Mouse (Mus musculus): Measurements from ENCODE around the gene Sycp1.

The Sycp1 gene

DNA sequence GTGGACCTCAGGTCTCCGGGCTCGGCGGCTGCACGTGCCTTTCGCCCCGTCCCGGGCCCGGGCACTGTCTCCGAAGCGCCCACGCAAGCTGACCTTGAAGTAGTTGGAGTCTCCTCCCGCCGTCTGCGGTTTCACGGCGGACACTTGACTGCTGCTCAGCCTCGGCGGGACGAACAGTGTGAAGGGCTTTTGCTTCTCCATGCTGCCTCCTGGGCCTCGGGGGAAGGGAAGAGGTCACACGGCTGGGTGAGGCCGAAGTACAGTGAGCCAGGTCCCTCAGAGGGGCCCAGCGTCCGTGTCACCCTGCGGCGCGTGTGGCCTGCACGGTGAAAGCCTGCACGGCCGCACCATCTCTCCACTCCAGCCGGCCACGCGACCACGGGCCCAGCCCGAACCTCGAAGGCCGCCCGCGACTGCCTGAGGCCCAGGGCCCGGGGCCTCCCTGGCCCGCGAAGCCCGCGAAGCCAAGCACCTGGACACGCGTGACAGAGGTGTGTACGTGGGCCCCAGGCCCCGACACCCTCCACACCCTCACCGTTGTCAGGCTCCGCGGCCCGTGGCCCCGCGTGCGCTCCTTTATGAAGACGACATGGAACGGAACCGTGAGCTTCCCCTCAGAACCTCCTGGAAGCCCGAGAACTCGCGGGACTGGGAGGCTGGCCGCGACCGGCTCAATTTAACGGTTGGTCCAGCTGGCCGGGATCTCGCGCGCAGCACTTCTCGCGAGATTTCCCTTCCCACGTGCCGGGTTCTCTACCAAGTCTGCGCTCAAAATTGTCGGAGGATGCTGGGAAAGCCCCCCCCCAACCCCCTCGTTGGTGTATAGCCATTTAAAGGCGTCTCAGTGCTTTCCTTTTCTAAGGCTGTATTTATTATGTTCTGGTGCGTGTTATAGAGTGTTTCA is at the start of gene Sycp1:
Sycp1 (minus strand) TSS at position 650 of the 904 bp plus-strand sequence.
- no peak for DNase-seq (ENCODE audit: low read depth, low spot score)

DNA sequence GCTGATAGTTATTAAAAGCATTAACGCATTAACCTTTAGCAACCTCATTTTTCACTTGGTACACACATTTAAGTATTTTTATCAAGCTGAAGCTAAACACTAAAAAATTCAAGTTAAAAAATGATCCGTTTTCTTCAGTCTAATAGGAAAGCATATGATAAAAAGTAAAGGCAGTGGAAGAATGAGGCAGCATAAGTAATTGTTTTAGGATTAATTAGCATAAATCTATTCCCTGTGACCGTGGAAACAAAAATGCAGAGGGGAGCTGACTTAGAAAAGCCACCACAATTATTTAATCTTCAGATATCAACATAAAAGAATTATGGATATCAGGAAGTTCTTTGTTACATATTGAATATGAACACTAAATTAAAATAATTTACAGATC is 44.4 kb upstream of the Sycp1 start:
- DNase-seq (ENCODE audit: low read depth, low spot score) = no peak

DNA sequence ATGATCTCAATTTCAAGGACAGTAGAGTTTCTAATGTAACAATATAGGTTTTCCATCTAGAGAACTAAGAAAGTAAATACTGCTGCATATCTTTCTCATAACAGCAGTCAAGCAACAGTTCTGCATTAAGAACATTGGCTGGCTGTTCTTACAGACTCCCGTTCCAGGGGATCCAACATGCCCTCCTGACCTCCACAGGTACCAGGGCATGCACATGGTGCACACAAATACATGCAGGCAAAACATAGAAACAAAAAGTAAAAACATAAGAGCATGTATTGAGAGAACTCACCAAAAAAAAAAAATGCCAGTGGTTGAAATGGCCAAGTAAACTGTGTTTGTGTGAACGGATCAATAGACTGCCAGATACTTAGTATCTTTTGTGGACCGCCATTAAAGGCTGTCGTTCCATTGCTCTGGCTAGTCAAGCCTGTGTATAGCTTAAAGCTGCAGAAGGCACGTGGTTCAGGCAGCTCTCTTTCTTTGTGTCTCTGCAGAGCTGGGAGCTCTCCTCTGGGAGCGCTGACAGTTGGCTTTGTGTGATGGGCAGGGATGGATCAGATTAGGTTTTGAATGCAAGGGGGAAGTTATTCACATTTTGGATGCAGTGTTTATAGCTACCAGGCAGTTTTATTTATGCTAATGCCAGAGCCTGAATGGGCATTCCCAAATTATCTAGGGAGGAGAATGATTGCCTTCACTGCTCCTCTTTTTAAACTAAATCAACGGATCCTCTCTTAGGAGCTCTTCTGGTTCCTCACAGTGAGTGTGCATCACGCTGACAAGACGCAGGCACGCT is 43.8 kb upstream of the Sycp1 start:
- no peak for DNase-seq (ENCODE audit: low read depth, low spot score)

DNA sequence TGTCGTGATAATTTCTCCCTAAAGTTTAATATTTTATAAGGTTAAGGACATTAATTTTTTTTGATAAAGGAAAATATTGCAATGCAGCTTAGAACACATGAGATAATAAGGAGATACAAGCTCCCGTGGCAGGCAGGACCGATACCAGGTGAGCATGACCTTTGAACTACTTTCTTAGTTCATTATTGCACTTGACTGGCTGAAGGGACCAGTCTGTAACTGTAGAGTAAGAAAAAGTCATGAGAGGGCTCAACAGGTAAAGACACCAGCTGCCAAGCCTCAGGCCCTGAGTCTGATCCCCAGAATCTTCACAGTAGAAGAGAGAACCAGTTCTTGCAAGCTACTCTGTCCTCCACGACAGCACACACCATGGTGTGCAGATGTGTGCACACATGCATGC is 41.0 kb upstream of the Sycp1 start:
- DNase-seq (ENCODE audit: low read depth, low spot score) = no peak

DNA sequence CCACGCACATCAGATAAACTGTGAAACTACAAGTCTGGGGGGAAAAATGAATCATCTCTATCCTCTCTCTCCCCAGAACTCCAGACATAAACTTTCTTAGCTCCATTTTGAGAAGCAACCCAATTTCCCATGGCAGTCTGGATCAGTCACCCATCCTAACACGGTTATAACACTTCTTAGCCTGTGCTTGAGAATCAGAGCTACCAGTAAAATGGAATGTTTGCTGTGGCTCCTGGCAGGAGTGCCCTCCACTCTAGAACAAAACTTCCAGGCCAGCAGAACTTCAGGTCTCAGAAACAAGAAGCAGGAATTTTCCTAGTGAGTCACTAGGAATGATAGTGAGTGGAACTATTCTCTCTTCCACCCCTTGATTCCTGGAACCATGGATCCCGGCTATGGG is 34.6 kb upstream of the Sycp1 start:
- no peak for DNase-seq (ENCODE audit: low read depth, low spot score)

DNA sequence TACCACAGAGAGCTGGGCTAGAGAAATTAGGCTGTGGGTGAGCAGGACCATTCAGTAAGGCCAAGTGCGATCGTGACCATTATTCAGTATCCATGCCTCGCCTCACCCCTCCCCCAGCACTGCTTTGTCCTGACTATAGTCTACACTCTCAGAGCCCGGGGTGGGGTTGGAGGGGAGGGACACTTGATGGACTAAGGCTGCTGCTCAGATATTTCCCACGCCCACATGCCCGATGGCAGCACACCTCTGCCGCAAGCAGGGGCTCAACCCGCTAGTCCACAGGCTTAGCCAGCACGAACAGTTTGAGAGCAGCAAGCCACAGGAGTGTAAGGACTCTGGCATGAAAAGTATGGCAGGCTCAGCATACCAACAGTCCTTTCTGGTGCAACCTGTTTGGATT is 34.2 kb upstream of the Sycp1 start:
- DNase-seq (ENCODE audit: low read depth, low spot score) = no peak

DNA sequence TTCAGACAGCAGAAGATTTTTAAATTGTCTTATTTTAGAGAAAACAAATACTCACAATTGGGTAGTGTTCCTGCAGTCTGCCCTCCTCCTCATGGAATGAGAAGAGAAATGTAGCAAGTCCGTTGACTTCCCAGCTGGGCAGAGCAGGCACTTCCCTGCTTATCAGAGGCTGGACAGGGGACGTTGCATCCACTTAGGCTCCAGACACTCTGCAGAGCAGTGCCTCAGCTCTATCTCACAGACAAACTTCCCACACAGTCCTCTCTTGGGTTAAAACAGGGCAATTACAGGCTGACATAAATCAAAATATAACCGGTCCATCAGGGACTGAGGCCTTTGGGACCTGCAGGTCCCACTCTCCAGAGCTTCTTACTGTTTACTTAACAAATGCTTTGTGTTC is 28.1 kb upstream of the Sycp1 start, which contains the start of gene Nr1h5:
Nr1h5 (minus strand) TSS at position 101 of the 400 bp plus-strand sequence.
- no peak for DNase-seq (ENCODE audit: low read depth, low spot score)

DNA sequence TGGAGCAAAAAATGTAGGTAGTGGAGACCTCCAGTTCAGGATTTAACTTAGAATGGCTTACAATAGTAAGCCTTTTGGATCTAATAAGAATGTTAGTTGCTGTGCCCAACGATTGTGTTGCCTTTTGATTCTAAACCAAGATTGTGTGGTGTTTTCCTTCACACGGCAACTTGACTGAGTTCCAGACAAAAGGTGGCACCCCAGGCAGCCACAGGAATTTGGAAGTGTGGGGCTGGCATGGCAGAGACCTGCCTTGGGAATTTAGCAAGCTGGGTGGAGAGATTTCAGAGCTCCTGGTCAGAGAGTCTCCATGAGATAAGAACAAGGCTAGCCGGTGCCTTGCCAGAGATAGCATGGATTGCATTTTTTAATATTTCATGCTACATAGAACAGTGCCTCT is 19.7 kb upstream of the Sycp1 start:
- DNase-seq (ENCODE audit: low read depth, low spot score) = no peak

DNA sequence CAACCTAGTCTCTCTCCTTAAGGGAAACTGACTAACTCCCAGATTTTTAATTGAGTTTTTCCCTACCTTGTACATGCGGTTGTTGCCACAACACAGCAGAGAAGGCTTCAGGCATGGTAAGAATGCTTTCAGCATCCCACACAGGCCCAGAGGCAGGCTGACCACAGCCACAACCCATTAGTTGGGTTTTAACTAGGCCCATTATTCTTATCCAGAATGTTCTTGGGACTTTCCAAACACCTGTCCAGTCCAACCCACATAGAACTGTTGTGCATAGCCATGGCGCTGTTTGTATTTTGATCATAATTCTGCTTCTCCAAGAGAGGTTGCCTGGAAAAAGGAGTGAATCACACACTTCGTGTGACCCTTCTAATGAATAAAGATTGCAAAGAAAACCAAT is 19.2 kb upstream of the Sycp1 start:
- DNase-seq (ENCODE audit: low read depth, low spot score) = no peak

DNA sequence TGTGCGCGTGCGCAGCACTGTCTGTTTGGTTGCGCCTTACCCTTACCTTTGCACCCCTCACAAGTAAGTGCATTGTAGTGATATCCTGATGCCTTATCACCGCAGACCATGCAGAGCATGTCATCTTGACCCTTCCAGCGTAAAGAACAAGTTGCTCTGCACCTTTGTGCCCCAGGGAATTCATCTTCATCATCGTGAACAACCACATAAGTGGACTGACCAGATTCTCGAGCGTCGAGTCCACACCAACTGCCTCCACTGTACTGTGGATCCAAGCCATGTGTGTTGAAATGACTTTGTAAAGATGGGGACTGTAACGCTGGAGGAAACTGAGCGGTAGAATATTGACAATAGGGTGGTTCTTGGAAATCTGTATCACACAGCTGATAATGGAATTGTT is 18.6 kb upstream of the Sycp1 start:
- DNase-seq (ENCODE audit: low read depth, low spot score) = no peak

DNA sequence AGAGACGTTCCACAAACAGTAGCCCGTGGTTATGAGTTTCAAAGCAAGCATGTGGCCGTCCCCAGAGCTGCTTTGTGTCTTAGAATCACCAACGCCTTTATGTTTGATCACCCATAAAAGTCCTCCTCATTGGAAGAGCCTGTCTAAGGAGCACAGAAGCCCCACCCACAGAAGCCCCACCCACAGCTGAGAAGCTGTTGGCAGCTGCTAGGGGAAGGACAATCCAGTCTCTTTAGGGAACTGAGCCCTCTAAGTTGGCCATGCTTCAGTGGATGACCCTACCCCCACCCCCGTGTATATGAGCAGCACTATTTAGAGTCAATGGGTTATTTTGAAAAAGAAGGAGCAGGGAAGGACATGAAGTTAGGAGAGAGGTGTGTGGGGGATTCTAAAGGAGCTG is 11.0 kb upstream of the Sycp1 start:
- DNase-seq (ENCODE audit: low read depth, low spot score) = no peak

DNA sequence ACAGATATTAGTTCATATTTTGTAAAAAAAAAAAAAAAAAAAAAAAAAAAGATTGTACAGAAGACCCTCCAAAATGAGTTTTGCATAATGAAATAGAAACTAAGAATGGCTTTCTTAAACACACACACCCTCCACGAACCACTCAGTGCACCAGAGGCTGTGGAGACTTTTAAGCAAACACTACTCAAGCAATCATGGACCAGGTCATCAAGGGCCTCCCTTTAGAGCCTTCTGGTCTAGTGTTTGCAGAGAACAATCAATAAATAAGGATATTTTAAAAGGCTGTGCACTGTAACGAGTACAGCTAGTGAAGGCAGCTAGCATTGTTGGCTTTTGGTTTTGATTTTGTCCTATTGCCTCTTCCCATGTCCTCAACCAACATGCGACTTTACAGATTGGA is 10.4 kb upstream of the Sycp1 start:
- DNase-seq (ENCODE audit: low read depth, low spot score) = no peak

DNA sequence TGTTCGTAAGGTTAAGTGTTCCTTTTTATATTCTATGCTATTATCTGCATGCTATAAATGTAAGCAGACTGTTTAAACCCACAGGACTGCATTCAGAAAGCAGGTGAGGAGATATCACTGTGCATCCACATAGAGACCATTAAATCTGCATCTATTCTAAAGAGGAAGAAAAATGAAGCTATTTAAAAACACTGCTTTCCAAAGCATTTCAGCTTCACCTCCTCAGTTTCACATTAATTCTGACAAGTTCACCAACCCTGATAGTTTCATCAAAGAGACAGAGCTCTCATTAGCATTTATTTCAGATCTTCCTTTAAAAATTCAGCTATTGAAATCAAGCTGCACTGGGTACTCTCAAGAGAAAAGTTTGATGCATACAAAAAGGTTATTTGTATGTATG is 2.2 kb upstream of the Sycp1 start:
- DNase-seq (ENCODE audit: low read depth, low spot score) = no peak

DNA sequence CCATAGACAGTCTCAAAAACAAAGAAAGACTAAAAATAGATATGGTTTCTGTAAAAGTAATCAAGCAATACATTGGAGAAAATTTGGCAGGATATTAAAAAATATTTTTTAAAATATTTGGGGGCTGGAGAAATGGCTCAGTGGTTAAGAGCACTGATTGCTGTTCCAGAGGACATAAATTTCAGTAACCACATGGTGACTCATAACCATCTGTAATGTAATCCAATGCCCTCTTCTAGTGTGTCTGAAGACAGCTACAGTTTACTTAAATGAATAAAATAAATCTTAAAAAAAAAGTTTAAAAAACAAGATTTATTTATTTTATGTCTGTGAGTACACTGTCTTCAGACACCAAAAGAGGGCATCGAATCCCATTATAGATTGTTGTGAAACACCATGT is 36.8 kb downstream of the Sycp1 start:
- no peak for DNase-seq (ENCODE audit: low read depth, low spot score)

DNA sequence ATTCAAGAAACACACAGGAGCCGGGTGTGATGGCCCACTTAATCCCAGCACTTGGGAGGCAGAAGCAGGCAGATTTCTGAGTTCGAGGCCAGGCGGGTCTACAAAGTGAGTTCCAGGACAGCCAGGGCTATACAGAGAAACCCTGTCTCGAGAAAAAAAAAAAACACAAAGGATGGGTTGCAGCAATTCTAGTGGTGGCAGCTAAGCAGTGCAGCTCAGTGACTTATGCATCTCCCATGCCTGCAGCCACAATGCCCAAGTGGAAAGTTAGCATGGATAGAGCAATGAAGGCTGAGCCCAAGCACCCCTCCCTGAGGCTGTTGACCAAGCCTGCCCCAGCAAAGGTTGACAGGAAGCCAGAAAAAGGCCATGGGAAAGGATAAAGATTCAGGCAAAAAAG is 55.4 kb downstream of the Sycp1 start:
- no peak for DNase-seq (ENCODE audit: low read depth, low spot score)

DNA sequence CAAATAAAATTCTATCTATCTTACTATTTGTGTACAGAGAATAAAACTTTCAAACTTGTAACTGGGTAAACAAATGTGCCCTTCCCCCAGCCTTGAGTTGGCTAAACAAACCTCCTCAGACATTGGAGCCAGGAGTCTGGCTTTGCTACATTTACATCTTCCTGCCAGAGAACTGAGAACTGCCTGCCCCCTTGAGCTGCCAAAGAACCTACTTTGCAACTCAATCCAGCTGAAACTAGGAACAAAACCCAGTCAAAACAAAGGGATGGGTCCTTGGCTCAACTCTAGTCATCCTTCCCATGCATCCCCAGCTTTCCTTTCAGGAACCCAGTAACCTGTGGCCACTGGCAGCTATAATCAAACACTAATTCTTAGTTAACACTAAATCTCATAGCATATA is 87.2 kb downstream of the Sycp1 start:
- no peak for DNase-seq (ENCODE audit: low read depth, low spot score)

DNA sequence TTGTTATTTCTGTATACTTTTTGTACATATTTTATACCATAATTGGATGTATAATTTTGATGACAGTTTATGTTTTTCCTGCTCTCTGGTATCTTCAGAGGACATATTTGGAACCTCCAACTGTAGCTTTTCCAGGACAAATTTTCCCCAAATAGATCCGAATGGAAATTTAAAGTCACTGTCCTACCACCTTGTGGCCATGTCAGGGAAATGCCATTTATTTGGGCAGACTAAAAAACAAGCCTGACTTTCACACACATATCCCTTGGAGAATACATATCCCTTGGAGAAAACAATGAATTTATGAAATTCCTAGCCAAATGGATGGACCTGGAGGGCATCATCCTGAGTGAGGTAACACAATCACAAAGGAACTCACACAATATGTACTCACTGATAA is 93.5 kb downstream of the Sycp1 start:
- DNase-seq (ENCODE audit: low read depth, low spot score) = no peak

DNA sequence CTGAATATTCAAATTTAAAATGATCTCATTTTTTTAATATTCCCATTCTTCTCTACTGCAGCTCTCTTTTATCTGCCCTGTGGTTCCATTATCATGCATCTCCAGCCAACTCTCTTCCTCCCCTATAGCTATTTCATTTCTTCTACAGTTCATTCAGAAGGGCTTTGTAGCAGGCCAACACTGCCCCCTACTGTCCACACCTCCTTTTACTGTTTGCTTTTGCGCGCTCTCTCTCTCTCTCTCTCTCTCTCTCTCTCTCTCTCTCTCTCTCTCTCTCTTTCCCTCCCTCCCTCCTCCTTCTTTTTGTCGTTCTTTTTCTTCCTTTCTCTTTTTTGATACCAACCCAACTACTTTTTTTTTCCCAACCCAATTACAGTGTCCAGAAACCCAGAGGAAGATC is 132.0 kb downstream of the Sycp1 start:
- DNase-seq (ENCODE audit: low read depth, low spot score) = peak; percentile 26

DNA sequence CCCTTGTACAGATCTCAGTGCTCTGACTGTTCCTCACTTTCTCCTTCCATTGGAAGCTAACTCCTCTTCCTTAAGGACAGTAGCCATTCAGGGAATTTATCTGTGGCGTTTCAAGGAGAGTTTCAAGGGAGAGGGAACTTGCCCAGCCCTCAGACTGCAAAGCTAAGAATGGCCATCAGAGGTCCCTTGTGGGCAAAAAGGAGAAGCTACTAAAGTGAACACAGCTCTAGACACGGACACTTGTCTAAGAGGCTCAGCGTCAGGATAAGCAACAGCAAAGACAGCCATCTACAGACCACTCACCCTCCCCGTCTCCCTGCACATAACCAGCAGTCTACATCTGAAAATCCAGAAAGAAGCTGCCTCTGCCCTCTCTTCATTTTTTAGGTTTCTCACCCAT is 148.5 kb downstream of the Sycp1 start:
- peak; percentile 4 for DNase-seq (ENCODE audit: low read depth, low spot score)

DNA sequence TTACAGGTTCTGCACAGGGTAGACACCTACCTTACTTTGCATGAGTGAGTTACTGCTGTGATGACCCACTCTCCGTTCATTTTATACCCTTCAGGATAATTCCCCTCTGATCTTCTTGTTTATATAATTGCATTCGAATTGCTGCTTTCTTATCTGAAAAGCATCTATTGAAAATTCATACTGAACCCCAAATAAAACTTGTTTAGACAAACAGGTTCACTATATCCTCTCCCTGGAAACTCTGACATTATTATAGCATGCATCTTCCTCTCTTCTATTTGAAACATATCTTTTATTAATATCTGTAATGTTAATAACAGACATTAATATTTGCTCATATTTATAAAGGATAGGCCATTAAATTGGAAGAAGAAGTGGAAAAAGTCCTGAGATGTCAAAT is 153.3 kb downstream of the Sycp1 start, which contains the start of gene Tshb:
Tshb (minus strand) TSS at position 101 of the 400 bp plus-strand sequence.
- DNase-seq (ENCODE audit: low read depth, low spot score) = no peak

DNA sequence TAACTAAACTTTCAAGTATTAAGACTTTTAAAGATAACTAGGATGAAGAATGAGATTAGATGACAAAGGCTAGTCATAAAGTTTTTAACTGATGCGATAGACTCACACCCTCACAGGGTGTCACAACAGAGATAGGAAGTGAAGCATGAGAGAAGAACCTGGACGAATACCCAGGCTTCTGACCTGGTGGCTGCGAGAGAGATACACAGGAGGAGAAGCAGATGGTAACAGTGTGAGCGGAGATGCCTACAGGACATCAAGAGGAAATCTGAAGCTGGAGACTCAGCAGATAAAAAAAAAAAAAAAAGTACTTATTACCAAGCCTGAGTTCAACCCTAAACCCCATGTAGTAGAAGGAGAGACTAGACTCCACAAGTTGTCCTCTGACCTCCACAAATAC is 162.9 kb downstream of the Sycp1 start:
- DNase-seq (ENCODE audit: low read depth, low spot score) = no peak
